Mouse (Mus musculus): Measurements from ENCODE around the gene Txnip.

Gene Txnip

DNA sequence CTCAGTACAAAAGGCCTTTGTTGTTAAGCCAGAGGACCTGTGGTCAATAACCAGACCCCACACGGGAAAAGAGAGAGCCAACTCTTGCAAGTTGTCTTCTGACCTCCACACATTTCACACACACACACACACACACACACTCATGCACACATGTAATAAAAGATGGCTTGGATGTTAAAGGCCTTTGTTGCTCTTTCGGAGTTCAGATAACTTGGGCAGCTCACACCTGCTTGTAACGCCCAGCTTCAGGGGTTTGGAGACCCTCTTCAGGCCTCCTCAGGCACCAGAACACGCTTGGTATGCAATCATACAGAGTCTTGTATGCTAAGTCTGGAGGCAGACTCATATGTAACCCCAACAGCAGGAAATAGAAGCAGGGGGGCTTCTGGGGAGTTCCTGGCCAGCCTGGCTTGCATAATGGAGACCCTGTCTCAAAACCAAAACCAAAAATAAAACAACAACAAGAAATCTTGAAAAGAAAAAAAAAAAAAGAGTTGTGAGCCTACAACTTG is 21.5 kb downstream of the Txnip start:
- in situ Hi-C loops (cut with MboI, MseI): loop anchor here (5.0 kb wide), 1 partner anchor 37 kb away; no protein-coding TSS in a partner anchor

DNA sequence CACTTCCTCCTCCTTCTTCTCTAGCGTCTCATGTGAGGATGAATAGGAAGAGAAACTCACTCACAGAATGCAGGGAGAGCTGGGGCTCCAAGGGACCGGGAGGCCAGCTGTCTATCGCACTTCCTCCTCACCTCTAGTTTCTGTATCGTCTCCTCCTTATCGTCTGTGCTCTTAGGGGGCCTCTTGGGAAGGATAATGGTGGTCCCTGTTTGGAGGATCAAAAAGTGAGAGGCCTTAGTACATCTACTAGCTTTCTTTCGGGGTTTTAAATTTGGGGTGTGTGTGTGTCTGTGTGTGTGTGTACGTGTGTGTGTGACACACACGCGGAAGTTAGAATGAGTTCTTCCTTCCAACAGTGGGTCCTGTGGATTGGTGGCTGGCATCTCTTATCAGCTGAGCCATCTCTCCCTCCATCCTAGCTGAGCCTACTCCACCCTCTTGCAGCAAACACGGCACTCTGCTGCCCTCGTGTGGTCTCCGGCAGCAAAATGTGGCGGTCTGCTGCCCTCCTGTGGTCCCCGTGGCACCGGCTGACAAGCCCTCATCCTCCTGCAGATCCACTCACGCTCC is 22.2 kb downstream of the Txnip start:
- in situ Hi-C loops (cut with MboI, MseI): loop anchor here (5.0 to 10.0 kb wide), 3 partner anchors 38 to 1305 kb away; partner anchors contain the start of gene Pde4dip (in 1 of the 2)

DNA sequence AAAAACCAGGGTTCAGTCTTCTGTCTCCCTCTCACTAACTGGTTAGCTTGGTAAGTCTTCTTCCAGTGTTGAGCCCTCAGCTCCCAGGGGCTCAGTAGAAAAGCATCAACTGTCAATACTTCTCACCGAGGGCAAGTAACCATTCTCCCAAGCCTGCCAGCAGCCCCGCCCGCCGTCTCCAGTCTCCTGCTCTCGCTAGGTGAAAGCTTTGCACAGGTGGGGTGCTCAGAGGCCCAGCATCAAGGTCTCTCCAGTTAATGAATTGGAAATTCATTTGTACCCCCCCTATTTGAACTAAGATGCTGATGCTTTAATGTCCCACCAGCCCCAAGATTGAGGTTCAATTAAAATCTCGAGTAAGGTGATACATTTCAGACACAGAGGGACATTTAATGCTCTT is 23.4 kb downstream of the Txnip start:
- in situ Hi-C loops (cut with MboI, MseI): loop anchor here (5.0 to 10.0 kb wide), 2 partner anchors 61 to 1304 kb away; partner anchors contain the start of gene Pde4dip (in 1 of the 2)

DNA sequence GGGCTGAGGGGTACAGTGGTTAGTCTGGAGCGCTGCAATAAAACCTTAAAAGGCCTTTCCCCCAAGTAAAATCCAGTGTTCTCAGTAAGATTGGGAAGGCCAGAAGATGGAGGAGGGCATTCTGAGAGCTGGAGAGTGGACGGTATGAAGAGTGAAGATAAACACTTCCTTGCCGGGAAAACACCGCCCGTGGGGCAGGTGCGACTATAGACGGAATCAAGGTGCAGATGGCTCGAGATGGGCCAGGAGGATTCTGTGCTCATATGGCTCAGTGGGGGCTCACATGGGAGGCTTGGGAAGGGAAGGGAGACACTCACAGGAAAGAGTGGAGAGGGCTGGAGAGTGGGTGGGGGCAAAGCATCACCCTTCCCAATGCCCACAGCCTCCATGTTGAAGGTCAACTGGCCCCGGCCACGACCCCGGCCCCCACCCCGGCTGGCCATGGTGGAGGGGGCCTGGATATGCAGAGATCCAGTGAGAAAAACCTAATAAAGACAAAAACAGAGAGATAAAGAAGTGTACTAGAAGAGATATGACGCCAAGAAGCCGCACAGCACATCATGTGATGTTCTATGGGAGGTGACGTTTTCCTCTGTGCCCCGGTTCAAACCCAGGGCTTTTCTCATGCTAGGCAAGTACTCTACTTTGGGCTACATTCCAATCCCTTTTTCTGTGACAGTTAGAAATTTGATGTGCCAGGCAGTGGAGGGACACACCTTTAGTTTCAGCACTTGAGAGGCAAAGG is 24.2 kb downstream of the Txnip start:
- in situ Hi-C loops (cut with MboI, MseI): loop anchor here (5.0 to 10.0 kb wide), 2 partner anchors 60 to 1303 kb away; partner anchors contain the start of gene Pde4dip (in 1 of the 2)

DNA sequence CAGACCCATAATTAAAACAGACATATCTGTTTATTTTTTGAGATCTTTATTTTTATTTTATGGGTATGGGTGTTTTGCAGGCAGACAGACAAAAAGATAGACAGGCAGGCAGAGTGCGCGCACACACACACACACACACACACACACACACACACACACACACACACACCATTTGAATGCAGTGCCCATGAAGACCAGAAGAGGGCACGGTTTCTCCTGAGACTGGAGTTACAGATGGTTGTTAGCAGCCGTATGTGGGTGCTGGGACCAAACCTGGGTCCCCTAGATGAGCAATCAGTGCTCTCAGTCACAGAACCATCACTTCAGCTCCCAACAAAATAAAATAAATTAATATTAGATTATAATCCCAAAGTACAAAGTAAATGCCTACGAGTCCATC is 25.6 kb downstream of the Txnip start:
- in situ Hi-C loops (cut with MboI, MseI): loop anchor here (5.0 to 10.0 kb wide), 2 partner anchors 59 to 1301 kb away; partner anchors contain the start of gene Pde4dip (in 1 of the 2)

DNA sequence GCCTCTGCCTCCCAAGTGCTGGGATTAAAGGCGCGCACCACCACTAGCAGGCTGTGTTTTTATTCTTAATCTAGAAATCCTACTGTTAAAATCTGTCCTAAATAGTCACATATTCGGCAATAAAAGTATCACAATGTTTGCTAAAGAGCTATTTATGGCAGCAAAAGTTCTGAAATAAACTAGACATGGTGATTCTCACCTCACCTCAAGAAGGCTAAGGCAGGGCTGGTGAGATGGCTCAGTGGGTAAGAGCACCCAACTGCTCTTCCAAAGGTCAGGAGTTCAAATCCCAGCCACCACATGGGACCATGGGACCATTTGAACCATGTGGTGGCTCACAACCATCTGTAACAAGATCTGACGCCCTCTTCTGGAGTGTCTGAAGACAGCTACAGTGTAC is 32.9 kb downstream of the Txnip start:
- in situ Hi-C loops (cut with MboI, MseI): no loop called here

DNA sequence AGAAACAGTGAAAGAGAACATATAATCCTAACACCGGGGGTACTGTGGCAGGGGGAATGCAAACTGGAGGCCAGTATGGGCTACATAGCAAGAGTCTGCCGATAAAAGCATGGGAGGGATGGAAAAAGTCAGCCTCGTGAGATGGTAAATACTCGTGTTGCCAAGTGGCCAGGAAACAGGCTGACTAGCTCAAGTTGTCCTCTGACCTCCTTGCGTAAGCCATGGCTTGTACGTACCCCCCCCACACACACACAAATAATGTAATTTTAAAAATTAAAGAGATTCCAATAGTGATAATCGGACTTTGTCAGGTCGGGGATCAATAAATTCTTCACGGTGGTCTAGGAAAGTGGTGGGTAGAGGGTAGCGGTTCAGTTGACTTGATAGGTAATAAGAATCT is 35.6 kb downstream of the Txnip start:
- in situ Hi-C loops (cut with MboI, MseI): no loop called here

DNA sequence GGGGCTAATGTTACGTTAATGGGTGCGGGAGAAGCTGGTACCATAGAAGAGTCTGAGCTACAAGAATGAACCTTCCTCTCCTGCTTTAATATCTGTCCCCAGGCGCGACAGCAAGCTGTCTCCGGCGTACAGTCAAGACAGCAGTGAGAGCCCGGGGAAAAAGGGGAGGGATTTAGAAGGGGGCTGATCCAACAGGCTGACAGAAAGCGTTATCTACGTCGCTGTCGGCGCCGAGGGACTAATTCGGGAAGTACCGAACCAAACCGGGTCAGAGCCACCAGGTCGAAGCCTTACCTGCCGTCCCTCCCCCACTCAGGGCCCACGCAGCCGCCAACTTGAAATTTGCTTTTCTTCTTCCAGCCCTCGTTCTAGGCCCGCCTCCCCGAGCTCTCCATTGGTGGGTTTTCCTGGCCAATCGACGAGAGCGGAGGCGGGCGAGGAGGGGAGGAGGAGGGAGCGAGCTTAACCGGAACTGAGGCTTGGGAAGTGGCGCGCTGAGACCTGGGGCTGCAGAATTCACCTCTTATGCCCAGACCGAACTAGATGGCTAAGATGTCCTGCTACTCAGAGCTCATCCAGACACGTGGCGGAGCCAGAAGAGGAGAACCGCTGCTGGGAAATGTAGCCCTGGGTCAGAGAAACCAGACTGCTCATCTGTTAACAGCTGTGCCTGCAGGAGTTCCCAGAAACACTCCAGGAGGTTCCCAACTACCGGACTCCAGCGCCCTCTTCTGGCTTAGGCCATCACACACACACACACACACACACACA is 36.2 kb downstream of the Txnip start, which contains the start of gene Polr3gl:
TSS of gene Polr3gl (minus strand) at position 392 of the 771 bp plus-strand sequence.
- in situ Hi-C loops (cut with MboI, MseI): no loop called here

DNA sequence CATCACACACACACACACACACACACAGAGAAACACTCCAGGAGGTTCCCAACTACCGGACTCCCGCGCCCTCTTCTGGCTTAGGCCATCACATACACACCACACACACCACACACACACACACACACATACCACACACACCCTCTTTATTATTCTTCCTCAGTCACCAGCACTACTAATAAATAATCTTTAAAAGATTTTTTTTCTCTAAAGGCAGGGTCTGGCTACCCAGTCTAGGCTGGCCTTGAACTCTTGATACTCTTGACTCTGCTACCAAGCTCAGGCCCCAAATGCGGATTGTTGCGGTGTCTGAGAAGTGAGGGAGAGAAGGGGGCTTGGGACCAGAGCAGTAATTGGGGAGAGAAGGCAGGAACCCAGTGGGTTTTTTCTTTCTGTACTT is 37.1 kb downstream of the Txnip start:
- in situ Hi-C loops (cut with MboI, MseI): no loop called here

DNA sequence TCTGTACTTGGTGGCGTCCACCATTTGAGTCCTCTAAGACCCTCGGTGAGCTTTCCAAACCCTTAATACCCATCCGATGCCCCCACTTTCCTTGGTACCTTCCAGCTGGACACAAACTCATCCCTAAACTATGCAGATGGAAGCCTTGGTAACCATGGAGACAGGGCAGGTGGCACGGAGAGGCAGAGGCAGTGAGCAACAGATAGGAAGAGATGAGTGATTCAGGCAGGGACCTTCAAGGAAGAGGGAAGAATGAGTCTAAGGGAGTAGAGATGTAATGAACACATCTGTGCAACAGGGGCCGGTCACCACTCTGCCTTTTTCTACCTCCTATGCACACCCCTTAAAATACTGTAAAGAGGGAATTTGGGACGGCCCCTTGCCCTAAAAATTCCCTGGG is 37.9 kb downstream of the Txnip start:
- in situ Hi-C loops (cut with MboI, MseI): no loop called here

DNA sequence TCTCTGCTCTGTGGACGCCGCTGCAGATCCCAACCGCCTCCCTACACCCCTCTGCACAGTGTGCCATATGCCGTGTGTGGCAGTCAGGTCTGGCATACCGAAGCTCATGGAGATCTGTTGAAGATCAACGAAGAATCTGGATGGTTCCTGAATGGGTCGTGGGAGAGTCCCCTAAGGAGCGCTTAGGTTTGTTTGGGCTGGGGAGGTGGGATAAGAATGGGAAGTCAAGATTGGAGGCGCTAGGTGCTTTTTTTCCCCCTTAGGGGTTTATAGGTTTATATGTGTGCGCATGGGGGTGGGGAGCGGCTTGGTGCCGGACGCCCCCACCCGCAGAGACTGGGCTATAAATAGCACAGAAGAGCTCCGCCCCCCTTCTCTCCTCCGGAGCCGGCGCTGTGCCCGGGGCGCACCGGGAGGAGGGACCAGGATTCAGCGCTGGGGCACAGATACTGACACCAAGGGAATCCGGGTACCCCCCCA is 38.5 kb downstream of the Txnip start, which contains the start of gene Ankrd34a:
TSS of gene Ankrd34a (plus strand) at position 409 of the 480 bp plus-strand sequence.
- in situ Hi-C loops (cut with MboI, MseI): no loop called here

DNA sequence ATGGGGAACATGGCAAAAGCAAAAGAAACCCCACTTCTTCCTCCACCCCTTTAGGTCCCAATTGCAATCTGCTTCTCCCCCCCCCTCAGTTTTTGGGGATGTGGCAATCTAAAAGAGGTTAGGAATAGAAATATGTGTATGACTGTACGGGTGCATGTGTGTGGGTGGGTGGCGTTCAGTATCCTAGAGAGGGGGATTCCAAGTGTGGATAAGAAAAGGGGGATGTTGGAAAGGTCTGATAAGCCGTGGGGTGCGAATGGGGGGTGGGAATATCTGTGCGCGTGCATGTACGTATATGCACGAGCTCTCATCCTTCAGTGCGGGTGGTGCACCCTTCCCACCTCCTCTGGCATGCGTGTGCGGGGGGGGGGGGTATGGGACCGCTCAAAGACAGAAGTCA is 39.1 kb downstream of the Txnip start:
- in situ Hi-C loops (cut with MboI, MseI): no loop called here

DNA sequence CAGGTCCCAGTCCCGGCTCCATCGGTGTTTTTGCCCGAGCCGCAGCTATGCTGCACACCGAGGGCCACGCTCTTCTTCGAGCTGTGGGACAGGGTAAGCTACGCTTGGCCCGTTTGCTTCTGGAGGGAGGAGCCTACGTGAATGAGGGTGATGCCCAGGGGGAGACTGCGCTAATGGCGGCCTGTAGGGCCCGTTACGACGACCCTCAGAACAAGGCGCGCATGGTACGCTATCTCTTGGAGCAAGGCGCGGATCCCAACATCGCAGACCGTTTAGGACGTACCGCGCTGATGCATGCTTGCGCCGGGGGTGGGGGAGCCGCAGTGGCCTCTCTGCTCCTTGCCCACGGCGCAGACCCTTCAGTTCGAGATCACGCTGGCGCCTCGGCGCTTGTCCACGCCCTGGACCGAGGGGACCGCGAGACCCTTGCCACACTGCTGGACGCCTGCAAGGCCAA is 39.7 kb downstream of the Txnip start:
- in situ Hi-C loops (cut with MboI, MseI): no loop called here

DNA sequence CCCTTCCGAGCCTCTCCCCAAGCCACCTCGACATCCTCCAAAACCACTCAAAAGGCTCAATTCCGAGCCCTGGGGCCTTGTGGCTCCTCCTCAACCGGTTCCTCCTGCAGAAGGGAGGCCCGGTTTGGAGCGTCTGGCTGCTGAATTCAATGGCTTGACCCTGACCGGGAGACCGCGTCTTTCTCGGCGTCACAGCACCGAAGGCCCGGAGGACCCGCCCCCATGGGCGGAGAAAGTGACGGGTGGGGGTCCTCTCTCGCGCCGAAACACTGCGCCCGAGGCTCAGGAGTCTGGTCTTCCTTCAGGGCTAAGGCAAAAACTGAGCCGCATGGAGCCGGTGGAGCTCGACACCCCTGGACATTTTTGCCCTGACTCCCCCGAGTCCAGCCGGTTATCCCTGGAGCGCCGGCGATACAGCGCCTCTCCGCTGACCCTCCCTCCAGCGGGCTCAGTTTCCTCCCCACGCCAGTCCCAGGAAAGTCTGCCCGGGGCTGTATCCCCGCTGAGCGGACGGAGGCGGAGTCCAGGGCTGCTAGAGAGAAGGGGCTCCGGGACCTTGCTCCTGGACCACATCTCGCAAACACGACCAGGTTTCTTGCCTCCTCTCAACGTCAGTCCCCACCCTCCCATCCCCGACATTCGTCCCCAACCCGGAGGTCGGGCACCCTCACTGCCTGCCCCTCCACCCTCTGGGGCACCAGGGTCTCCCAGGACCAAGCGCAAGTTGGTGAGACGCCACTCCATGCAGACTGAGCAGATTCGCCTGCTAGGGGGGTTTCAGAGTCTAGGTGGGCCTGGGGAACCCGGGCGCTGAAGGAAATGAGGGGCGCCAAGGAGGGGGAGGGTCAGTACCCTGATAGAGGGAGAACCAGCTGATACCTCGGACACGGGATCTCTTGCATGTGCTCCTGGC is 40.7 kb downstream of the Txnip start:
- in situ Hi-C loops (cut with MboI, MseI): no loop called here

DNA sequence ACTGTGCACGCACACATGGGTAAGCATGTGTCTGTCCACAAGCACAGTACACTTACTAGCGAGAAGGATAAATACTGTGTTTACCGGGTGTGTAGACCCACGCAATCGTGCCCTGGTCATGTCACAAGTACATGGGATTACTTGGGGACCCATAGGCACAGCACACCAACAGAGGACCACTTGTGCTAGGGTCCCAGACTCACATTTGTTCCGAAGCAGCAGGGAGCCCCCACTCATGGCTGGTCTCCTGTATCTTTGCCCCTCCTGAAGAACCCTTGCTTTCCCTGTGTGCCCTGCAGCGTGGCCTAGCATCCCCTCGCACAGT is 41.3 kb downstream of the Txnip start:
- in situ Hi-C loops (cut with MboI, MseI): no loop called here

DNA sequence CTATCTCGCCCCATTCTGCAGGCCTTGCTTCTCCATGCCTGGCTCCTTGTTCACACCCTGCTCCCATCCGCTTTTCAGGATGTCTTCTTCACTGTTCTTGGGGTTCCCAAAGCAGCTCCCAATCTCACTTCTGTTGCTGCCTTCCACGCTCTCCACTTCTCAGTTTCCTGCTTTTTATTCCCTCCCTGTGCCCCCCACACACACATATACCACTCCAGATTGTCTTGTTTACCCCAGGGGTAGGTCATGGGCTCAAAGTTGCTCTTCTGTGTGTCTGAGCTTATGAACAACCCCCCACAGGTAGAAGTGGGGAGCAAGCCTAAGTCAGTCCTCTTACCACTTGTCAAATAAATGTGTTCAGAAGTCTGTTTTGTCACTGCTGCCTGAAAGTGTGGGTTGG is 41.7 kb downstream of the Txnip start:
- in situ Hi-C loops (cut with MboI, MseI): no loop called here

DNA sequence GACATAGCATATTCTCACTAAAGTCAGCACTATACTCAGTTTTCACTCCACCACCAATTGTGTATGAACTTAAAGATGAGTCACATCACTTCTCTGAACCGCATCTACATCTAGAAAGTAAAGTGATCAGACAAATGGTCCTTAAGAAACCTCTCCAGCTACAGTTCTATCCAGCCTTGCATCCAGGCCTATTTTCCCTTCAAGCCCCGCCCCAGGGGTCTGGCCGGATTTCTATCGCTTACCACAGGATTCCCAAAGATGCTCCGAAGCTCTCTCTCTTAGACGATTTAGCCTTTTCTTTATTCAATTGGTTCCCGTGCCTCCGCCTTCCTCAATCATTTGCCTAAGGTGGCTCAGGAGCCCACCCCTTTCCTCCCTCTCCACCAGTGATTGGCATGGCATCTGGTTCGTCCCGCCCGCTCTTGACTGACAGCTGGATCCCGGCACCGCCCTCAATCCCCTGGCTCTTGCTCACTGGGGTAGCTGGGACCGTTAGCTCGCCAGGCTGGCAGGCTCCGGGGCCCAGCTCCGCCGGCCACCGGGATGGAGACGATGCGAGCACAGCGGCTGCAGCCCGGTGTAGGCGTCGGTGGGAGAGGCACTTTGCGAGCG is 43.0 kb downstream of the Txnip start, which contains the start of gene Lix1l:
TSS of gene Lix1l (plus strand) at position 511 of the 612 bp plus-strand sequence.
- in situ Hi-C loops (cut with MboI, MseI): loop anchor here in 1 of 2 experiments (10.0 kb wide), 1 partner anchor 716 kb away; the partner anchor contains the start of gene Ciart

DNA sequence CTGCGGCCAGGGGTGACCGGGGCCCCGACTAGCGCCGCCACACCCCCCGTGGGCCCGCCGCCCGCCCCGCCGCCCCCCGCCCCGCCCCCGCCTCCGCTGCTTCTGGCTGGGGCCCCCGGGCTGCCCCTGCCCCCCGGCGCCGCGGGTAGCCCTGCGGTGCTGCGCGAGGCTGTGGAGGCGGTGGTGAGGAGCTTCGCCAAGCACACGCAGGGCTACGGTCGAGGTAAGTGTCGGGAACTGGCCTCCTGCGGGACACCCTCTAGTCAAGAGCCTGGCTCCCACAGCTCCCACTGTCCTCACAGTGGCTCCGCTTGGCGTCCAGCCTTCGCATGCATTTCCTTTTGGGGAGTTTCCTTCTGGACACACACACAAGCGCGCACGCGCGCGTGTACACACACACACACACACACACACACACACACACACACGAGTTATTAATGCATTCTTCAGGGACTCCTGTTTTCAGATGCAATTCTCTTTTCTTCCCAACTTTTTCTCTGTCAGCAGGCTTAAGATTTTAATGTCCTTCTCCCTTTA is 43.6 kb downstream of the Txnip start:
- in situ Hi-C loops (cut with MboI, MseI): loop anchor here in 1 of 2 experiments (10.0 kb wide), 1 partner anchor 717 kb away; the partner anchor contains the start of gene Ciart

DNA sequence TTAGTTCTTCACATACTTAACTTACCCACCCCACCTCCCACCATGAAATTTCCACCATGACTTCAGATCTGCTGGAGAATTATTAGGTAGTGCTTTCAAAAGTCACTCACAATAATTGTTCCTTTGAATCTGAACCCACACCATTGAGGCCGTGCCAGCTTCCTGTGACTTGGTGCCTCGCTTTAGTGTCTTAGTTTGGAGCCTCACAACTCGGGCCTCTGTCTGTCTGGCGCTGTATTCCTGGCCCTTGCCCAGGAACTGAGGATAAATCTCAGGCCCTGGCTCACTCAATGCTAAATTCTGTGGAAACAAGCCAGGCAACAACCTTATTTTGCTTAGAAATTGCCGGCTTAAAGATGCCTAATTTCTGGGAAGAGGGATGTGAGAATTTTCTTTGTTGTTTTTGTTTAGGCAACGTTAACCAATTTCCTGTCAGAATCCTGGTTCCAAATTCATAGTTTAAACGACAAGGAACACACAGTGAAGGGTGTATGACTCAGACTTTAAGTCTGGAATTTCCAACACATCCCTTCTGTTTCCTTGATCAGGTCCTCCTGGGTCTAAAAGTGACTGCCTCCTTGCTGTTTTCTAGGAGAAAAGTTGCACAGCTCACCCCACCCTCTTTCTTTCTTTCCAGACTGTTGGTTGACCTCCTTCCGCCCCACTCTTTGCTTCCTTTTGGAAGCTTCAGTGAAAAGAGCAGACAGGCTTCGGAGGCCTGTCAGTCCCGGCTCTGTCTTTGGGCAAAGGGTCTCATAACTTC is 44.4 kb downstream of the Txnip start:
- in situ Hi-C loops (cut with MboI, MseI): loop anchor here in 1 of 2 experiments (10.0 kb wide), 1 partner anchor 717 kb away; the partner anchor contains the start of gene Ciart
